Mouse (Mus musculus) NIH3T3 (cell line): ENCODE measurements around the gene Gfap.
A peak's percentile ranks its signal among the peaks of the same experiment; 100 is the strongest.

Experiments
- DNase-seq: peaks from one replicate; pipeline ENCODE4 v3.0.0-alpha.2; 2012; ENCODE audit warnings: low read depth

The Gfap gene

DNA sequence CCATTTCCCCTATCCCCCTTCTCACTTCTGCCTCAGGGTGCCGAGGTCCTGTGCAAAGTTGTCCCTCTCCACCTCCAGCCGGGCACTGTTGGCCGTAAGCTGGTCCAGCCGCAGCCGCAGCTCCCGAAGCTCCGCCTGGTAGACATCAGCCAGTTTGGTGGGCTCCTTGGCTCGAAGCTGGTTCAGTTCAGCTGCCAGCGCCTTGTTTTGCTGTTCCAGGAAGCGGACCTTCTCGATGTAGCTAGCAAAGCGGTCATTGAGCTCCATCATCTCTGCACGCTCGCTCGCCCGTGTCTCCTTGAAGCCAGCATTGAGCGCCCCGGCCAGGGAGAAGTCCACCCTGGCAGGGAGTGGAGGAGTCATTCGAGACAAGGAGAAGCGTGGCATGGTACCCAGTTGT lies 4.1 kb downstream of the Gfap start:
- DNase-seq: no peak

- no peak for DNase-seq
These were observed 4.9 kb downstream of the Gfap start for GRCm38 (mm10) chr11:102895779-102896178.

DNA sequence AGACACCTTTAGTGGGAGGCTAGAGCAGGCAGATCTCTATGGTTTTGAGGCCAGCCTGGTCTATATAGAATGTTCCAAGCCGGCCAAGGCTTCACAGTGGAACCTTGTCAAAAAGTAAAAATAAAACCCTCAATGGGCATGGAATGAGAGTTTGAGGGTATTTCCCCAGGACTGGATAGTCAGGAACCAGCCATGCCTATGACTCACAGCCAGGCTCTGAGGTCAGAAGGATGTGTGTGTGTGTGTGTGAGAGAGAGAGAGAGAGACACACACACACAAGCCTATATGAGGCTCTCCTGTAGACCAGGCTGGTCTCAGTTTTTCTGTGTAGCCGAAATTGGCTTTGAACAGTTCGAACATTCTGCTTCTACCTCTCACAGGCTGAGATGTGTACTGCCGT lies 6.0 kb downstream of the Gfap start:
- DNase-seq: peak; percentile 79

DNA sequence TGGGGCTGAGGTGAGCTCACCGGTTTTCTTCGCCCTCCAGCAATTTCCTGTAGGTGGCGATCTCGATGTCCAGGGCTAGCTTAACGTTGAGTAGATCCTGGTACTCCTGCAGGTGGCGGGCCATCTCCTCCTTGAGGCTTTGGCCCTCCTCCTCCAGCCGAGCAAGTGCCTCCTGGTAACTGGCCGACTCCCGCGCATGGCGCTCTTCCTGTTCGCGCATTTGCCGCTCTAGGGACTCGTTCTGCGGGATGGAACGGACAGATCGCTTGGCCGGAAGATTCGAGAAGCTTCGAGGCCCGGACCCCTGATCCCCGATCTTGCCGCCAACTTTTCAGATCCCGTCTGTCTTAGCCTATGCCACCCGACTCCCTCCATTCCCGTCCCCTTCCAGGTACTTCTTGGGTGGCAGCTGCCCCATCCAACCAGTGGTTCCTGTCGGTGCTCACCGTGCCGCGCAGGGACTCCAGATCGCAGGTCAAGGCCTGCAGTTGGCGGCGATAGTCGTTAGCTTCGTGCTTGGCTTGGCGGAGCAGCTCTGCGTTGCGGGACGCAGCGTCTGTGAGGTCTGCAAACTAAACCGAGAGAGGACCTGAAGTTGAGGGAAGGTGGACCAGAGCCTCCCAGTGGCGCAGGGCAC lies 7.6 kb downstream of the Gfap start:
- peak; percentile 31 for DNase-seq

DNA sequence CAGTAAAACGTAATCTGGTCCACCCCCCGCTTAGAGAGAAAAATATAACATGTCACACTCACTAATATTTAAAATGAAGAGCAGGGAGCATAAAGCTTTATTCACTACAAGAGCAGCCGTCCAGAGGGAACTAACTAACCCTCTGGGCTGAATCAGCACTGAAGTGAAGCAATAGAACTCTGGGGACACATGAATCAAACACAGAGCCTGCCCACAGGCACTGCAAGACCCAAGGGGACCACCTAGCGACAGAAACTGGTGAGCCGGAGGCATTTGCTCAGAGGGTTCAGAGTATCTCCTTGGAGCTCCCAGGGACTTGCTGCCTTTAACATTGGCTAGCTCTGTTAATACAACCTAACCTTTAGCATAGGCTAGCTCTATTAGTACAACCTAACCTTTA lies 10.6 kb downstream of the Gfap start:
- peak; percentile 93 for DNase-seq

GRCm38 (mm10) chr11:102888135-102888534 lies 12.6 kb downstream of the Gfap start:
- peak; percentile 55 for DNase-seq

- DNase-seq: no peak
These were observed 13.3 kb downstream of the Gfap start for GRCm38 (mm10) chr11:102887433-102887832.

DNA sequence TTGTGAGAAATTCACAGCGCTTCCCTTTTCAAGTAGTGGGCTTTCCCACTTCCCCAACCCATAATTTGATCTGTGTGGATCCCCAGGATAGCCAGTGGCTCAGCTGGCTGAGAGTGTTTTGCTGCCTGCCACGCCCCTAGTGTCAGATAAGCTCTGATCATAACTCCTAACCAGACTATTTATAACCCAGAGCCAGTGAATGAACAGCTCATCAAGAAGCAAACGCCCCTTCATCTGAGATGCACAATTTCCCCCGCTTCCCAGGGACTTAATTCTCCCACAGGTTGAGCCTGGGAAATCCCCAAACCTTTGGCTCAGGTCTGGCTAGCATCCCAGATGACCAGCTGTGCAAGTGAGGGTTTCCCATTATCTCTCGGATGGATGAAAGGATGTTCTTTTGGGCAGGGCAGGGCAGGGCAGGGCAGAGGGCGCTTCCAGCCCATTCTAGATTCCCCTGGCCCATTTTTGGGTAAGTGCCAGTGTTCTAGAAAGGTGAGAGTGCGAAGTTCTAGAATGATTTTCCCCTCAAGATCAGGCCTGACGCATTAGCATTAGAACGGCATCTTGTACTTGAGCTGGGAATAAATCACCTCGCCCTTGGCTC lies 16.0 kb downstream of the Gfap start, which contains the start of gene Fam187a:
Fam187a (plus strand) TSS at position 554 of the 604 bp plus-strand sequence.
- DNase-seq: peak; percentile 41

DNA sequence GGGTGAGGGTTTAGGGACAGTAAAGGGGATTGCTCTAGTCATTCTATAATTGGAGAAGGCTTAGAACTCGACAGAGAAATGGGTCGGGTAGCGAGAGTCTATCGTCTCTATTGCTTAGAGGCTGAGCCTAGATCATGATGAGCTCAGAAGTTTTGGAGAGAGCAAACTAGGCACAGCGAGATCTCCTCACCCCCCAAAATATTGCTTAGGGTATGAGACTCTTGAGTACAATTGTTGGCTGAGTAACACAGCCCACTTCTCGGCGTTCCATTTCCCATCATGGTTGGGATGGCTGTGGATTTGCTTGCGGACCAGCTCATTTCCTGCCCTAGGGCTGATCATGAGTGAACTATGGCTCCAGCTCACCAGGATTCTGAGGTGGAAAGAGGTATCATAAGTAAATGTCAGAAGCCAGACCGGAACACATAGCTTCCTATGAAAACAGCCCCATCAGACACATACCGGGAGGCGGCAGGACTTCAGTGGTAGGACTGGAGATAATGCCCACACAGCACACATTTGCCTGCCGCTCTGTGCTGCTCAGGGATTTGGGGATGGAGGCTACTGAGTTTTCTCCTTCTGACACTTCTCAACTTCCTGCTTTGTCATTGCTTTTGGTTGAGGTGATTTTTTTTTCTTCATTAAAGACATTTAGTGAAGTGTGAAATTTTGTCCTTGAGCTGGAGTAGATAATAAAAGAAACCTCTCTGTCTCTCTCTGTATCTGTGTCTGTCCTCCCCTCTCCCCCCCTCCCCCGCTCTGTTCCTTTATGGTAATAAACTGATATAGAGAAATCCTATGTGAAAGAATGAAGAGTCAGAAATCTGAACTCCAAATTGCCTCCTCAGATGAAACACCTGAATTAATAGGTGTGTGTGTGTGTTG lies 19.2 kb downstream of the Gfap start:
- no peak for DNase-seq

- peak; percentile 94 for DNase-seq
These were observed 20.0 kb downstream of the Gfap start, which contains the start of the genes Eftud2 and Ccdc103 for GRCm38 (mm10) chr11:102880585-102881313. Gene Eftud2, minus strand, starts transcription at chr11:102880985. Gene Ccdc103, plus strand, starts transcription at chr11:102881204.

DNA sequence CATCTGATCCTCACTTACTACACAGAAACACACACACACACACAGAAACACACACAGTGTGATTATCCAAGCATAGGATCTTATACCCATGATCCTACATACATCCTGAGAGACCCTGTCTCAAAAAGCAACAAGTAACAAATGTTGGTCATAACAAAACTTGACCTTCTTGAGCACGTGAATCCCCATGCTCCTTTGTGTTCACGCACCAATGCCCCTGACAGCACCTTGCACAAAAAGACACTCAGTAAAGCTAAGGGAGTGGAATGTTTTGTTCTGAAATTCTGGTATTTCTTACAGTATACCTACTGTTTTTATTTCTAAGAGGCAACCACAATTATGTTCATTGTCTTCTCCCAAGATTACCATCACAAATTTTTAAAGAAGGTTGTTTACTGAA lies 21.2 kb downstream of the Gfap start:
- DNase-seq: no peak

GRCm38 (mm10) chr11:102874801-102875334 lies 25.8 kb downstream of the Gfap start:
- DNase-seq: no peak

GRCm38 (mm10) chr11:102864272-102864671 lies 36.4 kb downstream of the Gfap start:
- peak; percentile 93 for DNase-seq

DNA sequence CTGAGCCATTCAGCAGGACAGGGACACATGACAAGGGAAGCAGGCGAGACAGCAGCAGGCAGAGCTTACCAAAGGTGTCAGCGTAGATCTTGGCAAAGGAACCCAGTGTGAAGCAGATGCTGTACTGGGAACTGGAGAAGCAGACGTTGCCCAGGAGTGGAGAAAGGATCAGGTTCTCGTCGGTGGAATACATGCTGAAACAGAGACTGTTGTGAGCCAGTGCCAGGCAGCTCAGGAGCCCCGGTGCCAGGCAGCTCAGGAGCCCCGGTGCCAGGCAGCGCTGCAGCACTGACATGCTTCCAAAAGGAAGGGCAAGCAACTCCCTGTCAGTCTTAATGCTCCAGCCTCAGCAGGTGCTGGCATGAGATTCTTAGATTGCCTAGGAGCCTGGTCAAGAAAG lies 40.8 kb downstream of the Gfap start:
- DNase-seq: no peak

DNA sequence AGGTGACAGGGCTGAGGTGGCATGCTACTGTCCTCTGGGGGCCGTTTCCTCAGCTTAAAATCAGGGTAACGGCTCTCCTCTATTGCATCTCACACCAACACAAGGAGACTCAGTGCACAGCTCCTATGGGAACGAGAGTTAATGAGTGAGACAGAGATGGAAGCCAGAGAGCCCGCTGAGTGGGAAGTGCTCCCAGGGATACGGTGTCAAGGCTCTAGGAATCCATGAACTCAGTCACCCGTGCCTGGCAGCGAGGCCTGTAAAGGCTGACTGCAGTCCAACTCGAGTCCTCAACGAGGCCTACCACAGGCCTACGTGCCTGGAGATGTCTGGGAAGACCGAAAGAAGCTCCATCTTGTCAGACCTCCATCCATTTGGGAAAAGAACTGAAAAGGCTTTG lies 41.8 kb downstream of the Gfap start:
- DNase-seq: no peak

DNA sequence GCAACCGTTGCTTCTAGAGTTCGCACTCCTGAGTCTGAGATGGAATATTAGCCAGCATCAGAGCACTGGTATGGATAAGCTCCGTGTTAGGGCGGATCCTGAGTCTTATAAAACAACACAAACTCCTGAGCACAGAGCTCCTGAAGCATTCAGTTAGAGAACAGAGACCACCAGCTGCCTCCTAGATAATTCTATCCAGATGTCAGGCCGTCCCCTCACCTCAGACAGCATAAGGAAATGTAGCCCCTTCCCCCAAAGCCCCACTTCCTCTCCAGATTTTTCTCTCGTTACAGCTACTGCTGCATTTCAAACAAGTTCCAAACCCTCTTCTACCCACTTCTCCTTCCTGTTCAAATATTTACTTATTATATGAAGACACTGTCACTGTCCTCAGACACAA lies 44.8 kb downstream of the Gfap start:
- DNase-seq: no peak

- peak; percentile 36 for DNase-seq
These were observed 47.0 kb downstream of the Gfap start for GRCm38 (mm10) chr11:102853760-102854159.

DNA sequence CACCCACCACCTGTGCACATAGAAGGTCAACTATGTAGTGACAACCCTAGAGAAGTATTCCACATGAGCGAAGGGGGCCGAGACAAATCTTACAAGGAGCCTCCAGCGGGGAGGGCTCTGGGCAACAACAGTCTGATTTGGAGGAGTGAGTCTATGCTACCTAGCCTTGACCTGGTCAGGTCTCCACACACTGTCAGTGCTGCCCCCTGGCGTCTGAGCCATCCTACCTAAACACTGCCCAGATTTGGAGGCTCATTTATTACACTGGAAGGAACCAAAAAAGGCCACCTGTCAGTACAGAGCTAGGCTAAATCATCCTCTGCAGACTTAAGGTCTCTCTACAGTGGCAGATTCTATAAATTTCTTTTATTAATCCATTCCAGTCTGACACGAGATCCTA lies 48.8 kb downstream of the Gfap start:
- peak; percentile 80 for DNase-seq

- DNase-seq: no peak
These were observed 54.8 kb downstream of the Gfap start for GRCm38 (mm10) chr11:102845926-102846325.

DNA sequence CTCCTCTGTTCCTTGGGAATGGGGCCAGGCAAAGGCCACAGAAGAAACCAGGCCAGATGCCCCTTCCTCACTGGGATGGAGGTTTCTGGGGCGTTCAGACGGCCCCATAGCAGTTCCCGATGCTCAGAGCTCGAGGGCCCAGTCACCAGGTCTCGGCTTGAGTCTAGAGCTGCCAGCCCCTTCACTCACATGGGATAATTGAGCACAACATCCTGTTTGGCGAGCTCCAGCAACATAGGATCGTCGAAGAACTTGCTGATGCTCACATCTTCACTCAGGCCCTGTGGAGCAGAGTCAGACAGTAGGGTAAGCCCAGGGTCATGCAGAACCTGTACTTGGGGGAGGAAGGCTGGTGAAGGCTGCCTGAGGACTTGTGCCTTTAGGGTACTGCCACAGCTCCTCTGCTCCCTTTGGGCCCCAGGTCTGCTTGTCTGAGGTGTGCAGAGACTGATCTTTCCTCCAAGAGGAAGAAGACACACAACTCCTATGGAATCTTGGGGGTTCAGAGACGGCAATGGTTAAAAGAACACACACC lies 62.0 kb downstream of the Gfap start:
- DNase-seq: no peak

GRCm38 (mm10) chr11:102838126-102838525 lies 62.6 kb downstream of the Gfap start:
- no peak for DNase-seq

- no peak for DNase-seq
These were observed 63.3 kb downstream of the Gfap start for GRCm38 (mm10) chr11:102837385-102837784.
